Mouse (Mus musculus) midbrain, embryonic 12.5 days (tissue): ENCODE measurements around the gene Tubgcp6. TPM values are rescaled to one million over a fixed set of nuclear protein-coding genes. Genes with fewer than 3 reads are reported as not detected.

Experiments used
- ATAC-seq: fragments of 200-750 bp; cut with Nextera tagmentation; 2 replicates; pipeline ENCODE4 v1.8.0; 2017; ENCODE audit warnings: low read depth, moderate TSS enrichment, moderate library complexity; ENCODE audit not compliant: low FRiP score
- H3K27ac ChIP-seq: fragments of 300-500 bp; sonication (generic); replicated peaks from 2 replicates; pipeline ENCODE4 v1.5.1; 2016; ENCODE audit warnings: mild to moderate bottlenecking
- H3K27me3 ChIP-seq: fragments of 300-500 bp; sonication (generic); 2 replicates; pipeline ENCODE4 v1.6.1; 2016; ENCODE audit warnings: mild to moderate bottlenecking
- H3K36me3 ChIP-seq: fragments of 300-500 bp; sonication (generic); 2 replicates; pipeline ENCODE4 v1.6.1; 2016
- H3K4me1 ChIP-seq: fragments of 300-500 bp; sonication (generic); 2 replicates; pipeline ENCODE4 v1.6.1; 2016
- H3K4me2 ChIP-seq: fragments of 300-500 bp; sonication (generic); replicated peaks from 2 replicates; pipeline ENCODE4 v1.6.1; 2016; ENCODE audit warnings: mild to moderate bottlenecking, moderate library complexity
- H3K4me3 ChIP-seq: fragments of 300-500 bp; sonication (generic); 2 replicates; pipeline ENCODE4 v1.5.1; 2016; ENCODE audit warnings: mild to moderate bottlenecking
- H3K9ac ChIP-seq: fragments of 300-500 bp; sonication (generic); replicated peaks from 2 replicates; pipeline ENCODE4 v1.6.1; 2016; ENCODE audit warnings: mild to moderate bottlenecking, moderate library complexity
- H3K9me3 ChIP-seq: fragments of 300-500 bp; sonication (generic); 2 replicates; pipeline ENCODE4 v1.6.1; 2016; ENCODE audit warnings: mild to moderate bottlenecking
- WGBS: fragments of 180-500 bp; shearing (Covaris S2); methylation state at CpG from one replicate; pipeline ENCODE4 v1.1.7; 2016; 5-methylcytosine and 5-hydroxymethylcytosine counted together
- microRNA-seq: library from miRNA; unstranded; fragments of <30 nt; microRNA quantifications from one replicate; pipeline ENCODE4, GENCODE M21; 2017
- polyA plus RNA-seq: library from polyadenylated mRNA; unstranded; fragments of >200 nt; fragmentation: Nextera tagmentation; extraction: Ambion mirVana; gene quantifications from 2 replicates; pipeline ENCODE4 v1.2.1, GENCODE M21; 2016

Gene Tubgcp6
- polyA plus RNA-seq, 1 experiment from 2014 or later: 25.0 TPM

DNA sequence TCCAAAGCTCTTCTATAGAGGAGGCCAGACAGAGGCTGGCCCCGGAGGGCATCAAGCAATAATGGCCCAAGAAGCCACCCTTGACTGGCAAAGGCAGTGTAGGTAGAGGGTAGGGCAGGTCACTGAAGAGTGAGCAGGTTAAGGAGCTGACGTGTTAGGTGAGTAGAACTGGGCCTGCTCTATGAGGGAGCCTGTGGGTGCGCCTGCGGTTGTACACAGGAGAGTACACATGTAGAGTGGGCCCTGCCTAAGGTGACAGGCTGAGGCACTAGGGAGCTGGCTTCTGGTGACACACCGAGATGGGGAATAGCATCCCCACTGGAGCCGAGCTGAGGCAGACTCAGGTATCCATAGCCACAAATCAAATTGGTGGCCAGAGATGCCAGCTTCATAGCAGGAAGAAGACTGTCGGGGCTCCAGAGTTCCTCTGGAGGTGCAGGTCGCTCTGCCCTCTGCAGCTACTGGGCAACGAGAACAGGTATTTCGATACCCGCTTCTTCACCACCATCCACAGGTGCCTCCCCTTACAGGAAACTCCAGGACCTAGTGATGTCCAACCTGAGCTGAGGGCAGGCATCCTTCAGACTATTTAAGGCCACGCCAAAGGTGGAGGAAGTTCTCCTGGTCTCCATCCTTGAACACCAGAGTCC is 62.0 kb downstream of the Tubgcp6 start:
- Histone ChIP-seq H3K4me2 (peak overlapping the region; percentile 92), H3K27me3 (peaks cover 76% of the 10 kb centered on the region), H3K9me3 (no peaks in the 10 kb centered on the region), H3K27ac (no peak overlapping the region), H3K4me3 (peak overlapping the region; percentile 72; the same call in 1 of the 2 replicates), H3K4me1 (peaks cover 12% of the 10 kb centered on the region), H3K36me3 (no peaks in the 10 kb centered on the region), H3K9ac (peak overlapping the region; percentile 82; the same call in 1 of the 2 replicates)
- ATAC-seq: no peak
- WGBS: 89% methylated on average over 12 of the region's 12 CpGs

DNA sequence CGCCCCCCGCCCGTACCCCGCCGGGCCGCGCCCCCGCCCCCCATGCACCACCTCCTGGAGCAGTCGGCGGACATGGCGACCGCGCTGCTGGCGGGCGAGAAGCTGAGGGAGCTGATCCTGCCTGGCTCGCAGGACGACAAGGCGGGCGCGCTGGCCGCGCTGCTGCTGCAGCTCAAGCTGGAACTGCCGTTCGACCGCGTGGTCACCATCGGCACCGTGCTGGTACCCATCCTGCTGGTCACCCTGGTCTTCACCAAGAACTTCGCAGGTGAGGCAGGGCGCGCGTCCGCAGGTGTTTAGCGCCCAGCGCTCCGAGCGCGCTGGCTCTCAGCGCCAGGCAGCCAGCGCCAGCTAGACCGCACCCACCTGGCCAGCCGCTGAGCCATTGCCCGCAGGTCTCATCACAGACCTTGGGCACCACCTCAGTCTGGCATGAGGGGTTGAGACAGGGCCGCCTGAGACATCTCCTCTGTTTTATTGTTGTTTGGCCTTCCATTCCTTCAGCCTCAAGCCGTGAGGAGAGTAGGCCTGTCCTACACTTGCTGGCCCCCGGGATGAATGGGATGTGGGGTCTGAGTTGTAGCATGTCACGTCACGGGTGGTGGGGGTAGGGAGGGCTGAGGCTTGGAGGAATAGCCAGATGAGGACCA is 62.8 kb downstream of the Tubgcp6 start:
- peaks cover 71% of the 10 kb centered on the region for H3K27me3 ChIP-seq
- peak; percentile 65 for ATAC-seq
- H3K9ac ChIP-seq: peak overlapping the region; percentile 82
- peaks cover 12% of the 10 kb centered on the region for H3K4me1 ChIP-seq
- peak overlapping the region; percentile 20; the same call in 1 of the 2 replicates for H3K27ac ChIP-seq
- H3K36me3 ChIP-seq: no peaks in the 10 kb centered on the region
- H3K9me3 ChIP-seq: no peaks in the 10 kb centered on the region
- H3K4me2 ChIP-seq: peak overlapping the region; percentile 92
- H3K4me3 ChIP-seq: peak overlapping the region; percentile 72
- 2% methylated on average over 40 of the region's 48 CpGs for WGBS

DNA sequence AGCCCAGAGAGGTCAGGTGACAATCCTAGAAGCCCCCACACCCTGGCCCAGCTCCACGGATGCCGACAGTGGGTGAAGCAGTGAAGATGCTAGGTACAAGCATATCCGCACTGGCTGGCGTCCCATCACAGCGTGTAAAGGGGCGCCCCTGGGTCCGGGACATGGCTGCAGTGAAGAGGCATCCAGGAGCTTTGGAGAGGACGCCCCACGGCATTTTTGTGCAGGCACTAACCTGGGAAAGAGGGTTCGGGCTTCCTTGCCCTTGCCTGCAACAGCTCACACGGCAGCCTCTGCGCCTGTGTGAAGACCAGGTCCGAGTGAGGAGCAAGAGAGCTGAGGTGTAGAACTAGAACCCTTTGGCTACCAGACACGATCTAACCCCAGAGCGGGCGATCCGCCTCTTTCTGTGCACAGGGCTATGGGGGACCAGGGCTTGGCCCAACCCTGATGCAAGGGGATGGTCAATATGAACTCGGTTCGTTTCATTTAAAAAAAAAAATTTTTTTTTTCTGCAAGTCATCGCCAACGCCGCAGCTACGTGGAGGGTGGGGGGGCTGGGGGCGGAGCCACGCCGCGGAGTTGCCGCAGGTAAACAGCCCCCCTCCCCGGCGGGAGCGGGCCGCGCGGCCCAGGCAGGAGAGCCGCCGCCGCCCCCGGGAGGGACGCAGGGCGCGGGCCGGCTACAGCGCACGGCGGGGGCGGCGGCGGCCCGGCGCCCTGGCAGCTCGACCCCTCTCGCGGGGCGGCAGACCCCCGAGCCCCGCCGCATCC is 63.6 kb downstream of the Tubgcp6 start, which contains the start of gene Panx2:
Panx2 (plus strand) TSS at position 574 of the 771 bp plus-strand sequence.
- Histone ChIP-seq H3K4me3 (peak within 1 kb of the TSS; percentile 72), H3K4me2 (peak within 1 kb of the TSS; percentile 92), H3K4me1 (peaks cover 12% of the 10 kb centered on the region), H3K27me3 (peaks cover 67% of the 10 kb centered on the region), H3K9ac (peak within 1 kb of the TSS; percentile 82), H3K27ac (peak within 1 kb of the TSS; percentile 20; the same call in 1 of the 2 replicates), H3K36me3 (no peaks in the 10 kb centered on the region), H3K9me3 (no peaks in the 10 kb centered on the region)
- ATAC-seq: peak; percentile 55
- WGBS: 1% methylated on average over 33 of the region's 57 CpGs

DNA sequence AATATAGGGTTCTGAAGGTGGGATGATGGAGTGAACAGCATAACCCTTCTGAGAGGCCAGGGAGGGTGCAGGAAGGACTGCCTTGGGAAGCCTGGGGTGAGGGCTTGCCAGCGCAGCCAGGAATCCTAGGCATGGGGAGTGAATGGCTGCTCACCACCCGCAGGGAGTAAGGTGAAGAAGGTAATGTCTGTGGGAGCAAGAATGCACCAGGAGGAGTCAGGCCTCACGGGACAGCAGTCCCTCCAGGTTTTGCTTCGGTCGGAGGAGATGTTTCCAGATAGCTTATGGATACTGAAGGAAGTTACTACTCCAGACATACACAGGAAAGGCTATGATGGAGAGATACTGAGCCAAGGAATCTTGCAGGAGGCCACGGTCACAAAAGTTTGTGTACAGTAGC is 64.2 kb downstream of the Tubgcp6 start:
- peaks cover 12% of the 10 kb centered on the region for H3K4me1 ChIP-seq
- H3K27me3 ChIP-seq: peaks cover 64% of the 10 kb centered on the region
- H3K4me2 ChIP-seq: peak overlapping the region; percentile 92
- no peaks in the 10 kb centered on the region for H3K36me3 ChIP-seq
- no peak overlapping the region for H3K27ac ChIP-seq
- peak overlapping the region; percentile 72; the same call in 1 of the 2 replicates for H3K4me3 ChIP-seq
- H3K9me3 ChIP-seq: no peaks in the 10 kb centered on the region
- WGBS: 30% methylated on average over 6 of the region's 6 CpGs
- ATAC-seq: no peak
- H3K9ac ChIP-seq: no peak overlapping the region

DNA sequence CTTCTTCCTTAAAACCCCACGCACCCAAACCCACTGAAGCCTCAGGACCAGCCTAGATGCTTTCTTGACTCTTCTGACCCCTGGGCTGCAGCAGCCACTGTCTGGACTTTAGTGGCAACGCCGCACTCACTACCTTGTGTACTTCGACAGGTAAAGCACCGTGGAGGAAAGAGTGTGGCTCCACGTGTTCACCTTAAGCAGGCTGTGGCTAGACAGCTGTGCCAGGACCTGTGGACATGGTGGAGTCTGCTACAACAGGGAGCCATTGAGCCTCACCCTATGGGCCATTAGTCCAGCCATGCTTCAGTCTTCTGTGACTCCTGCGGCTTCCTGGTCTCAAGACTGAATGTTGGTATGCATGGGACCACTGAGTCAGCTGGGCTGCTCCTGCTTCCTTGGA is 68.2 kb downstream of the Tubgcp6 start:
- no peaks in the 10 kb centered on the region for H3K9me3 ChIP-seq
- ATAC-seq: no peak
- no peak overlapping the region for H3K27ac ChIP-seq
- H3K27me3 ChIP-seq: peaks cover 32% of the 10 kb centered on the region
- H3K9ac ChIP-seq: no peak overlapping the region
- WGBS: 90% methylated on average over 7 of the region's 7 CpGs
- H3K4me2 ChIP-seq: no peak overlapping the region
- H3K4me3 ChIP-seq: no peak overlapping the region
- H3K36me3 ChIP-seq: no peaks in the 10 kb centered on the region
- H3K4me1 ChIP-seq: peaks cover 8% of the 10 kb centered on the region; the same call in 1 of the 2 replicates

Small RNAs within 50 kb of the gene (microRNA-seq; reads per million reads assigned to microRNA genes)
- gene Mir7118: not detected

Other genes with a start within 250 kb of the Tubgcp6 start
- gene Ttll8, start 168.7 kb downstream of the Tubgcp6 start, polyA plus RNA-seq: not detected in 2 replicates
- 3.8 and 4.7 TPM in 2 replicates for gene Mlc1, start 144.1 kb downstream of the Tubgcp6 start, polyA plus RNA-seq
- gene Mov10l1, start 140.2 kb downstream of the Tubgcp6 start, polyA plus RNA-seq: not detected in 2 replicates
- 1.6 and 2.1 TPM in 2 replicates for gene Panx2, start 63.4 kb downstream of the Tubgcp6 start, polyA plus RNA-seq
- 47.9 and 49.2 TPM in 2 replicates for gene Trabd, start 48.0 kb downstream of the Tubgcp6 start, polyA plus RNA-seq
- gene Selenoo, start 34.0 kb downstream of the Tubgcp6 start, polyA plus RNA-seq: 23.7 and 28.1 TPM in 2 replicates
- 20.3 and 25.1 TPM in 2 replicates for gene Hdac10, start 5.6 kb upstream of the Tubgcp6 start, polyA plus RNA-seq
- gene Mapk12, start 17.6 kb upstream of the Tubgcp6 start, polyA plus RNA-seq: 14.5 and 20.1 TPM in 2 replicates
- gene Mapk11, start 26.5 kb upstream of the Tubgcp6 start, polyA plus RNA-seq: 45.7 and 50.2 TPM in 2 replicates
- gene Plxnb2, start 57.7 kb upstream of the Tubgcp6 start, polyA plus RNA-seq: 164 and 170 TPM in 2 replicates
- 53.3 and 58.6 TPM in 2 replicates for gene Dennd6b, start 73.4 kb upstream of the Tubgcp6 start, polyA plus RNA-seq
- gene Ppp6r2, start 88.4 kb upstream of the Tubgcp6 start, polyA plus RNA-seq: 63.7 and 68.5 TPM in 2 replicates
- gene Sbf1, start 192.2 kb upstream of the Tubgcp6 start, polyA plus RNA-seq: 91.7 and 94.0 TPM in 2 replicates
- not detected in 2 replicates for gene Adm2, start 199.6 kb upstream of the Tubgcp6 start, polyA plus RNA-seq
- not detected in 2 replicates for gene Miox, start 211.3 kb upstream of the Tubgcp6 start, polyA plus RNA-seq
- gene Lmf2, start 232.5 kb upstream of the Tubgcp6 start, polyA plus RNA-seq: 44.3 and 48.8 TPM in 2 replicates
- 164 and 170 TPM in 2 replicates for gene Ncaph2, start 232.6 kb upstream of the Tubgcp6 start, polyA plus RNA-seq